Mouse (Mus musculus) gonadal fat pad, adult 2 months (tissue): ENCODE data around the gene Fam19a1. TPM values are rescaled to one million over a fixed set of nuclear protein-coding genes. Genes with fewer than 3 reads are reported as not detected.

Source experiments
- DNase-seq: peaks from one replicate; pipeline ENCODE4 v3.0.0-alpha.2; 2012; ENCODE audit warnings: low read depth
- polyA plus RNA-seq: library from polyadenylated mRNA; depleted of rRNA; stranded (reverse); fragments of >200 nt; gene quantifications from 2 replicates; pipeline ENCODE4 v1.2.3, GENCODE M21; 2012; rRNA removed

The Fam19a1 gene
- polyA plus RNA-seq, 1 experiment = 0.11 TPM

DNA sequence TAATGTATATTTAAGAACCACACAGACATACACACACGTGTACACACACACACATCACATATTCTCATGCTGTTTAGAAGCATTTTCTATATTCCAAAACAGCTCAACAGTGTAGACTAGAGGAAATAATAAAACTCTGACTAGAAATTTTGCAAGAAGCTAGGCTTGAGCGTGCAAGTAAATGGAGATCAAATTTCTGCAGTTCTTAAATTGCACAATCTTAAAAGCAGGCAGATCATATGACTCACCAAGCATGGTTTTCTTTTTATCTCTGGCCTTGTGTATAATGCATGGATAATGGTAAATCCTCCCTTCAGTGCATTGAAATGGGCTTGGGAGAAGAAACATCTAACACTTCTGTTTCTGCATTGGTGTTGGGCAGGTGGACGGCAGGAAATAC, 564.9 kb downstream of the Fam19a1 start:
- no peak for DNase-seq

Other genes with a start within 250 kb of the Fam19a1 start
- gene 1700123L14Rik, start 53.1 kb downstream of the Fam19a1 start, polyA plus RNA-seq = 0.62 and 1.5 TPM in 2 replicates